Mouse (Mus musculus) thymus, adult 2 months (tissue): ENCODE results near the gene Uqcrq.
"Not testable (repeated sequence)": the region's sequence is repeated elsewhere in the genome, so short reads cannot be mapped to it uniquely, and the experiment has no call there.

Experiments
- CTCF ChIP-seq: fragments of 200-500 bp; IDR thresholded peaks from 2 replicates; pipeline ENCODE4 v1.5.1; 2012; ENCODE audit warnings: mild to moderate bottlenecking, control low read depth, low read length, moderate library complexity, borderline replicate concordance; ENCODE audit not compliant: control insufficient read depth, poor library complexity, insufficient read depth; ENCODE audit errors: extremely low read depth
- POLR2A ChIP-seq: fragments of 200-500 bp; IDR thresholded peaks from 2 replicates; pipeline ENCODE4 v1.6.1; 2012; ENCODE audit warnings: mild to moderate bottlenecking, low read length, control low read depth, moderate library complexity; ENCODE audit not compliant: control insufficient read depth, poor library complexity, insufficient read depth; ENCODE audit errors: extremely low read depth

DNA sequence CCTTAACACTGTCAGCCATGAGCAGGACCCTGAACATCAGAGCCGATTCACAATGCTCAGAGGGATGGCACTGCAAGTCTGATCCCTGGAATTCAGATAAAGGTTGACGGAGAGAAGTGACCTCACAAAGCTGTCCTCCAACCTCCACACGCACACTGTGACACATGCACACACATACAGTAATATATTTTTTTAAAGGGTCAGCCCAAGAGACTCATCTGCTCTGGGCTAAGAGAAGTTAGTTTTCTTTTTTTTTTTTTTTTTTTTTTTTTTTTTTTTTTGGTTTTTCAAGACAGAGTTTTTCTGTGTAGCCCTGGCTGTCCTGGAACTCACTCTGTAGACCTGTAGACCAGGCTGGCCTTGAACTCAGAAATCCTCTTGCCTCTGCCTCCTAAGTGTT lies 3.7 kb downstream of the Uqcrq start:
- TF ChIP-seq CTCF, POLR2A: not testable (repeated sequence)
